Mouse (Mus musculus) adrenal gland, postnatal 36 days (tissue): ENCODE measurements around the gene Gm10118. TPM values are rescaled to one million over a fixed set of nuclear protein-coding genes. Genes with fewer than 3 reads are reported as not detected.

Source experiments
- DNase-seq, 2 experiments: peaks; one replicate each; pipeline ENCODE4 v3.0.0; 2021; ENCODE audit warnings: mixed read lengths in 1 of 2
- long read RNA-seq, 2 experiments: library from polyadenylated mRNA; stranded (forward); transcript quantifications; one replicate each; pipeline ENCODE4 v2.0.0; 2021; ENCODE audit warnings: borderline sequencing depth in 2 of 2
- total RNA-seq, 2 experiments: library from RNA; stranded (reverse); gene quantifications; 2 replicates each; pipeline ENCODE4 v1.2.3; 2021

The Gm10118 gene
- total RNA-seq = not detected
- long read RNA-seq, experiment 1 = 0 reads
- long read RNA-seq, experiment 2 = 0 reads

- DNase-seq = no peak
Measured at GRCm38 (mm10) chr10:63927334-63927733, at the start of gene Gm10118. Gm10118 (minus strand) TSS chr10:63927434.

GRCm38 (mm10) chr10:63972300-63972699 is 45.1 kb upstream of the Gm10118 start:
- no peak for DNase-seq

- peak in 1 of 2 experiments; percentile 31 for DNase-seq
Measured at GRCm38 (mm10) chr10:63954308-63954930, 27.2 kb upstream of the Gm10118 start.

GRCm38 (mm10) chr10:63951481-63951880 is 24.2 kb upstream of the Gm10118 start:
- no peak for DNase-seq

- peak in 1 of 2 experiments; percentile 1 for DNase-seq
Measured at GRCm38 (mm10) chr10:63950867-63951266, 23.6 kb upstream of the Gm10118 start.

- DNase-seq = no peak
Measured at GRCm38 (mm10) chr10:63947266-63947665, 20.0 kb upstream of the Gm10118 start.

- DNase-seq = no peak
Measured at GRCm38 (mm10) chr10:63945534-63945933, 18.3 kb upstream of the Gm10118 start.

- no peak for DNase-seq
Measured at GRCm38 (mm10) chr10:63933946-63934345, 6.7 kb upstream of the Gm10118 start.

GRCm38 (mm10) chr10:63908878-63909277 is 18.4 kb downstream of the Gm10118 start:
- DNase-seq = no peak

GRCm38 (mm10) chr10:63899891-63900290 is 27.3 kb downstream of the Gm10118 start:
- DNase-seq = no peak

GRCm38 (mm10) chr10:63894612-63895011 is 32.6 kb downstream of the Gm10118 start:
- DNase-seq = no peak

- DNase-seq = no peak
Measured at GRCm38 (mm10) chr10:63886449-63887088, 40.7 kb downstream of the Gm10118 start.

- no peak for DNase-seq
Measured at GRCm38 (mm10) chr10:63880462-63880903, 46.8 kb downstream of the Gm10118 start.

Other genes with a start within 250 kb of the Gm10118 start
- under 1 TPM; 0.50 to 0.69 TPM for gene Lrrtm3, start 162.8 kb upstream of the Gm10118 start, total RNA-seq